Mouse (Mus musculus) kidney, embryonic 14.5 days (tissue): ENCODE measurements around the gene Fam193a. TPM values are rescaled to one million over a fixed set of nuclear protein-coding genes. Genes with fewer than 3 reads are reported as not detected.

ENCODE experiments used
- ATAC-seq: fragments of 200-750 bp; cut with Nextera tagmentation; 2 replicates; pipeline ENCODE4 v1.8.0; 2017; ENCODE audit warnings: moderate number of reproducible peaks, mild to moderate bottlenecking, moderate TSS enrichment, moderate library complexity; ENCODE audit not compliant: low FRiP score, low TSS enrichment
- H3K27ac ChIP-seq: fragments of 300-500 bp; sonication (generic); 2 replicates; pipeline ENCODE4 v1.5.1; 2014; ENCODE audit warnings: low read depth, mild to moderate bottlenecking, low read length, moderate library complexity, mixed read lengths
- H3K27me3 ChIP-seq: fragments of 300-500 bp; sonication (generic); 2 replicates; pipeline ENCODE4 v1.6.1; 2014; ENCODE audit warnings: mild to moderate bottlenecking, low read length; ENCODE audit not compliant: control insufficient read depth, insufficient read depth
- H3K36me3 ChIP-seq: fragments of 300-500 bp; sonication (generic); 2 replicates; pipeline ENCODE4 v1.6.1; 2014; ENCODE audit warnings: low read length, mixed read lengths; ENCODE audit not compliant: control insufficient read depth, insufficient read depth
- H3K4me1 ChIP-seq: fragments of 300-500 bp; sonication (generic); 2 replicates; pipeline ENCODE4 v1.6.1; 2014; ENCODE audit warnings: low read length, mixed read lengths; ENCODE audit not compliant: control insufficient read depth, insufficient read depth
- H3K4me2 ChIP-seq: fragments of 300-500 bp; sonication (generic); replicated peaks from 2 replicates; pipeline ENCODE4 v1.6.1; 2014; ENCODE audit warnings: low read depth, mild to moderate bottlenecking, low read length
- H3K4me3 ChIP-seq: fragments of 300-500 bp; sonication (generic); 2 replicates; pipeline ENCODE4 v1.5.1; 2014; ENCODE audit warnings: mild to moderate bottlenecking, low read length
- H3K9ac ChIP-seq: fragments of 300-500 bp; sonication (generic); 2 replicates; pipeline ENCODE4 v1.6.1; 2014; ENCODE audit warnings: low read depth, mild to moderate bottlenecking, low read length, moderate library complexity
- H3K9me3 ChIP-seq: fragments of 300-500 bp; sonication (generic); 2 replicates; pipeline ENCODE4 v1.6.1; 2016; ENCODE audit warnings: low read length; ENCODE audit not compliant: control insufficient read depth
- WGBS: fragments of 180-500 bp; shearing (Covaris S2); extraction: QIAGEN DNeasy Blood & Tissue Kit; methylation state at CpG from one replicate; pipeline ENCODE4 v1.1.7; 2014; 5-methylcytosine and 5-hydroxymethylcytosine counted together
- polyA plus RNA-seq: library from polyadenylated mRNA; unstranded; fragments of >200 nt; fragmentation: Nextera tagmentation; extraction: Ambion mirVana; gene quantifications from 2 replicates; pipeline ENCODE4 v1.2.1, GENCODE M21; 2014

The Fam193a gene
- polyA plus RNA-seq, 1 experiment from 2014 or later, result 18.4 TPM

- H3K36me3 ChIP-seq, result no peaks in the 10 kb centered on the region; the same call in 1 of the 2 replicates
- peaks cover 11% of the 10 kb centered on the region for H3K4me1 ChIP-seq
- ATAC-seq, result no peak
- H3K9ac ChIP-seq, result peak overlapping the region; percentile 94
- peak overlapping the region; percentile 92 for H3K4me3 ChIP-seq
- H3K27ac ChIP-seq, result no peak overlapping the region
- H3K27me3 ChIP-seq, result no peaks in the 10 kb centered on the region
- H3K9me3 ChIP-seq, result no peaks in the 10 kb centered on the region
- H3K4me2 ChIP-seq, result peak overlapping the region; percentile 80
- 25% methylated on average over 8 of the region's 8 CpGs for WGBS
Observed at GRCm38 (mm10) chr5:34370840-34371239, 1.1 kb downstream of the Fam193a start.

GRCm38 (mm10) chr5:34372141-34372540 is 2.4 kb downstream of the Fam193a start:
- Histone ChIP-seq H3K9ac (no peak overlapping the region), H3K27ac (no peak overlapping the region), H3K27me3 (no peaks in the 10 kb centered on the region), H3K9me3 (no peaks in the 10 kb centered on the region), H3K4me2 (no peak overlapping the region), H3K4me3 (no peak overlapping the region; the same call in 1 of the 2 replicates), H3K36me3 (no peaks in the 10 kb centered on the region; the same call in 1 of the 2 replicates), H3K4me1 (peaks cover 11% of the 10 kb centered on the region)
- no peak for ATAC-seq

DNA sequence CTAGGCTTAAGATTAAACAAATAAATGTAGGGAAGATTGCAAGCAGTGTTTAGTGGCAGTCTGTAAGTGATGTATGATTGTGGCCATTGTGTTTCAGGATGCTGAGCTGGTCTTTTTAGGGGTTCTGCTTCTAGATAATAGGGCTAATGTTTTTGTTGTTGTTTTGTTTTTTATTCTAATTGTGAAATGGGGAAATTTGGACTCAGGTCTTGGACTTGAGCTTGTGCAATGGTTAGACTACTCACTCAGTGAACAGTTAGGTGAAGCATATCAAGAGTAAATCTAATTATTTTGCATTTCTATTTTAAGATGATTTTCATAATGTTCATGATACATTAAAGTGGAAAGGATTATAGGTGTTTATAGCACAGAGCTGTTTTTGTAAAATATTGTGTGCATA is 2.8 kb downstream of the Fam193a start:
- Histone ChIP-seq H3K9ac (no peak overlapping the region), H3K4me2 (no peak overlapping the region), H3K27ac (no peak overlapping the region), H3K4me3 (no peak overlapping the region), H3K4me1 (peaks cover 11% of the 10 kb centered on the region), H3K27me3 (no peaks in the 10 kb centered on the region), H3K36me3 (no peaks in the 10 kb centered on the region; the same call in 1 of the 2 replicates), H3K9me3 (no peaks in the 10 kb centered on the region)
- ATAC-seq, result no peak

- Histone ChIP-seq H3K36me3 (no peaks in the 10 kb centered on the region), H3K4me1 (no peaks in the 10 kb centered on the region)
Observed at GRCm38 (mm10) chr5:34378787-34379186, 9.1 kb downstream of the Fam193a start.

GRCm38 (mm10) chr5:34381700-34382099 is 12.0 kb downstream of the Fam193a start:
- Histone ChIP-seq H3K9me3 (peaks cover 8% of the 10 kb centered on the region), H3K27ac (no peak overlapping the region), H3K4me1 (no peaks in the 10 kb centered on the region), H3K4me3 (no peak overlapping the region), H3K27me3 (no peaks in the 10 kb centered on the region), H3K9ac (no peak overlapping the region), H3K4me2 (no peak overlapping the region), H3K36me3 (no peaks in the 10 kb centered on the region)
- WGBS, result 95% methylated on average over 2 of the region's 2 CpGs
- ATAC-seq, result no peak

More at GRCm38 (mm10) chr5:34378787-34379186, 9.1 kb downstream of the Fam193a start:
- no peak overlapping the region for H3K9ac ChIP-seq
- no peaks in the 10 kb centered on the region for H3K27me3 ChIP-seq
- H3K9me3 ChIP-seq, result no peaks in the 10 kb centered on the region
- H3K27ac ChIP-seq, result no peak overlapping the region
- ATAC-seq, result no peak
- no peak overlapping the region for H3K4me3 ChIP-seq
- H3K4me2 ChIP-seq, result no peak overlapping the region

GRCm38 (mm10) chr5:34385616-34386015 is 15.9 kb downstream of the Fam193a start:
- WGBS, result 93% methylated on average over 5 of the region's 5 CpGs
- no peaks in the 10 kb centered on the region for H3K36me3 ChIP-seq

DNA sequence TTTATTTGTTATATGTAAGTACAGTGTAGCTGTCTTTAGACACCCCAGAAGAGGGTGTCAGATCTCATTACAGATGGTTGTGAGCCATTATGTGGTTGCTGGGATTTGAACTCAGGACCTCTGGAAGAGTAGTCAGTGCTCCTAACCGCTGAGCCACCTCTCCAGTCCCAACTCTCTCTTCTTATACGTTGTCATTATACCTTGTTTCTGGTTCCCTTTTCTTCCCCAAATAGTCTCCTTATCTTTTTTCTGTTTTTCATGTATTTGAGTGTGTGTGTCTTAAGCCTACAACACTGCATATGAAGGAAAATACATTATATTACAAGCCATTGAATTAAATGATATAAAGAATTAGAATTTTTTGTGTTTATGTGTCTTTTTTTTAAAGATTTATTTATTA is 17.0 kb downstream of the Fam193a start:
- Histone ChIP-seq H3K27ac (no peak overlapping the region), H3K4me2 (no peak overlapping the region), H3K9me3 (peaks cover 8% of the 10 kb centered on the region), H3K4me3 (no peak overlapping the region), H3K36me3 (no peaks in the 10 kb centered on the region), H3K4me1 (no peaks in the 10 kb centered on the region), H3K9ac (no peak overlapping the region), H3K27me3 (no peaks in the 10 kb centered on the region)
- WGBS, result 94% methylated on average over 2 of the region's 2 CpGs
- no peak for ATAC-seq

More at GRCm38 (mm10) chr5:34385616-34386015, 15.9 kb downstream of the Fam193a start:
- Histone ChIP-seq H3K4me2 (no peak overlapping the region), H3K4me1 (no peaks in the 10 kb centered on the region), H3K27ac (no peak overlapping the region), H3K4me3 (no peak overlapping the region), H3K9me3 (peaks cover 8% of the 10 kb centered on the region), H3K27me3 (no peaks in the 10 kb centered on the region), H3K9ac (no peak overlapping the region)
- no peak for ATAC-seq

DNA sequence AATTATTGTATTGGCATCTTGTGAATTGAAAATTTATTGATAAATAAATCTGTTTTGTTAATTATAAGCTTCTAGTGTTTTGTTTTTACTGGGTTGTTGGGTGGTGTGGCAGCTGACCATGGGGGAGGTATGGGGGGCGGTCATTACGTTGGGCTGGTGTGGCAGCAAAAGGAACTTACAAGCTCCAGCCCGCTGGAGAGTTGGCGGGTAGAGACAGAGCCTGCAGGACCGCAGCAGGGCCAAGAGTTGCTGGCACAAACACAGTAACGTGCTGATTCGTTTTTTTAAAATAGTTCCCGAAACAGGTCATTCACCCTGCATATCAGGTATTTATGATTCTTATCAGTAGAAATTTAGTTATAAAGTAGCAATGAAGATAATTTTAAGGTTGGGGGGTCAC is 23.5 kb downstream of the Fam193a start:
- Histone ChIP-seq H3K4me2 (no peak overlapping the region), H3K9ac (no peak overlapping the region), H3K4me3 (no peak overlapping the region), H3K27me3 (no peaks in the 10 kb centered on the region), H3K27ac (no peak overlapping the region), H3K9me3 (no peaks in the 10 kb centered on the region), H3K36me3 (no peaks in the 10 kb centered on the region), H3K4me1 (0 out of 2 replicates have a peak, but pooled peaks cover 1% of the 10 kb centered on the region)
- ATAC-seq, result no peak
- 88% methylated on average over 8 of the region's 8 CpGs for WGBS

DNA sequence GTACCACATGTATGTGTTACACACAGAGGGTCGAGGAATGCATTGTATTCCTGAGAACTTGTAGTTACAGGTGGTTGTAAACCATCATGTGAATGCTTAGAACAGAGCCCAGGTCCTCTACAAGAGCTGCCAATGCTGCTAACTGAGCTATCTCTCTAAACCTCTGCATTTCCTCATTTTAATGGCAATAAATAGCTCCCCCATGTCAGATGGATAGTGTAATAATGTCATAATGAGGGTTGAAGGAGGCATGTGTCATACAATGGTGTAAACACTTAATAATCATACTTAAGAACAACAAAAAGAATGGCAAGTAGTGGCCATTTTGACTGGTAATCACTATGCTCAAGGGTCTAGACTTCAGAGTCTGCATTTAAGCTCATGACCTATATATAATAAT is 25.6 kb downstream of the Fam193a start:
- no peak overlapping the region for H3K9ac ChIP-seq
- no peaks in the 10 kb centered on the region for H3K9me3 ChIP-seq
- no peak for ATAC-seq
- no peak overlapping the region for H3K4me3 ChIP-seq
- no peak overlapping the region for H3K27ac ChIP-seq
- 91% methylated on average over 1 of the region's 1 CpGs for WGBS
- 0 out of 2 replicates have a peak, but pooled peaks cover 4% of the 10 kb centered on the region for H3K4me1 ChIP-seq
- no peaks in the 10 kb centered on the region for H3K36me3 ChIP-seq
- H3K27me3 ChIP-seq, result no peaks in the 10 kb centered on the region
- H3K4me2 ChIP-seq, result no peak overlapping the region
